Mouse (Mus musculus): ENCODE data around the gene Soga1.

Soga1 gene

GRCm38 (mm10) chr2:156980059-156980458, 99.0 kb downstream of the Soga1 start:
- no peak for DNase-seq

- DNase-seq = no peak
Observed at GRCm38 (mm10) chr2:156976711-156977110, 102.3 kb downstream of the Soga1 start.

- no peak for DNase-seq
Observed at GRCm38 (mm10) chr2:156974967-156975366, 104.1 kb downstream of the Soga1 start.

GRCm38 (mm10) chr2:156973316-156974100, 105.5 kb downstream of the Soga1 start:
- DNase-seq = no peak

- no peak for DNase-seq
Observed at GRCm38 (mm10) chr2:156970253-156970652, 108.8 kb downstream of the Soga1 start.

GRCm38 (mm10) chr2:156968501-156968900, 110.6 kb downstream of the Soga1 start:
- no peak for DNase-seq

- peak; percentile 46 for DNase-seq
Observed at GRCm38 (mm10) chr2:156967388-156967787, 111.7 kb downstream of the Soga1 start.
